Mouse (Mus musculus) thymus, adult 2 months (tissue): ENCODE measurements around the gene Naa60. TPM values are rescaled to one million over a fixed set of nuclear protein-coding genes. Genes with fewer than 3 reads are reported as not detected.

Experiments
- DNase-seq: peaks from one replicate; pipeline ENCODE4 v3.0.0; 2021
- H3K27ac ChIP-seq: fragments of 200-500 bp; 2 replicates; pipeline ENCODE4 v1.5.1; 2012; ENCODE audit warnings: low read length, control low read depth; ENCODE audit not compliant: control insufficient read depth, insufficient read depth
- H3K27me3 ChIP-seq: fragments of 200-500 bp; 2 replicates; pipeline ENCODE4 v1.6.1; 2012; ENCODE audit warnings: mild to moderate bottlenecking, low read length, moderate library complexity, mixed read lengths; ENCODE audit not compliant: control insufficient read depth, insufficient read depth
- H3K36me3 ChIP-seq: fragments of 200-500 bp; 2 replicates; pipeline ENCODE4 v1.6.1; 2012; ENCODE audit warnings: mild to moderate bottlenecking, low read length, moderate library complexity; ENCODE audit not compliant: control insufficient read depth, insufficient read depth
- H3K4me1 ChIP-seq: fragments of 200-500 bp; replicated peaks from 2 replicates; pipeline ENCODE4 v1.6.1; 2012; ENCODE audit warnings: low read length; ENCODE audit not compliant: control insufficient read depth, insufficient read depth
- H3K4me3 ChIP-seq: fragments of 200-500 bp; 2 replicates; pipeline ENCODE4 v1.5.1; 2012; ENCODE audit warnings: mild to moderate bottlenecking, low read length, control low read depth, moderate library complexity; ENCODE audit not compliant: control insufficient read depth, insufficient read depth
- CTCF ChIP-seq: fragments of 200-500 bp; IDR thresholded peaks from 2 replicates; pipeline ENCODE4 v1.5.1; 2012; ENCODE audit warnings: mild to moderate bottlenecking, control low read depth, low read length, moderate library complexity, borderline replicate concordance; ENCODE audit not compliant: control insufficient read depth, poor library complexity, insufficient read depth; ENCODE audit errors: extremely low read depth
- POLR2A ChIP-seq: fragments of 200-500 bp; IDR thresholded peaks from 2 replicates; pipeline ENCODE4 v1.6.1; 2012; ENCODE audit warnings: mild to moderate bottlenecking, low read length, control low read depth, moderate library complexity; ENCODE audit not compliant: control insufficient read depth, poor library complexity, insufficient read depth; ENCODE audit errors: extremely low read depth
- WGBS: fragments of 180-500 bp; shearing (Covaris S2); methylation state at CpG from one replicate; pipeline ENCODE4 v1.1.7; 2018; 5-methylcytosine and 5-hydroxymethylcytosine counted together
- polyA plus RNA-seq: library from polyadenylated mRNA; depleted of rRNA; stranded (reverse); fragments of >200 nt; gene quantifications from 2 replicates; pipeline ENCODE4 v1.2.3, GENCODE M21; 2012

Gene Naa60
- polyA plus RNA-seq, 1 experiment: 107 TPM

DNA sequence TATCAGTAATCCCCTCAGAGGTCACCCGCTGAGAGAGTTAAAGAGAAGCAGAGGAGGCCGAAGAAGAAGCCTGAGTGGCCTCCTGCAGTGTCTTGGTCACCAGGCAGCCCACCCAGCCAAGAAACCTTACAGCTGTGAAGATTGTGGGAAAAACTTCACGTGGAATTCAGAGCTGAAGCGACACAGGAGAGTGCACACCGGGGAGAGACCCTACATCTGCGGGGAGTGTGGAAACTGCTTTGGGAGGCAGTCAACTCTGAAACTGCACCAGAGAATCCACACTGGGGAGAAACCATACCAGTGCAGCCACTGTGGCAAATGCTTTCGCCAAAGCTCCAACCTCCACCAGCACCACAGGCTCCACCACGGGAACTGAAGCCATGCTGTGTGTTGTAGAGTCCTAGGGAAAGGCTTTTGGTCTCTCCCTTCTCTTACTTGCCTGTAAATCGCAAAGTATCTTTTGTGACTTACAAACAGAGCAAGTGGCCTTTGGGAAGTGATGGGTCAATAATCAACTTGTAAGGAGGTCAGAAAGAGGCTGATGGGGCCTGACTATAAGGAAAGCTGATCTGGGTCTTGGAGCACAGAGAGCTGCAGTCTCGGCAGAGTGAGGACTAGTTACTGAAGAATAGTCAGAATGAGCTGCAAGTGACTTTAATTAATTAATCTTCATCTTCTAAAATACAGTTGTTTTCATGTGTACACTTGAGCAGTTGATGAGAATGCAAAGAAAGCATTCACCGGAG lies 17.6 kb upstream of the Naa60 start:
- no peaks in the 10 kb centered on the region for H3K27me3 ChIP-seq
- no peak for TF ChIP-seq CTCF
- TF ChIP-seq POLR2A: no peak
- DNase-seq: no peak
- WGBS: 93% methylated on average over 11 of the region's 11 CpGs
- no peaks in the 10 kb centered on the region for H3K36me3 ChIP-seq
- H3K4me3 ChIP-seq: no peak overlapping the region
- no peaks in the 10 kb centered on the region; the same call in 1 of the 2 replicates for H3K4me1 ChIP-seq
- no peak overlapping the region for H3K27ac ChIP-seq

DNA sequence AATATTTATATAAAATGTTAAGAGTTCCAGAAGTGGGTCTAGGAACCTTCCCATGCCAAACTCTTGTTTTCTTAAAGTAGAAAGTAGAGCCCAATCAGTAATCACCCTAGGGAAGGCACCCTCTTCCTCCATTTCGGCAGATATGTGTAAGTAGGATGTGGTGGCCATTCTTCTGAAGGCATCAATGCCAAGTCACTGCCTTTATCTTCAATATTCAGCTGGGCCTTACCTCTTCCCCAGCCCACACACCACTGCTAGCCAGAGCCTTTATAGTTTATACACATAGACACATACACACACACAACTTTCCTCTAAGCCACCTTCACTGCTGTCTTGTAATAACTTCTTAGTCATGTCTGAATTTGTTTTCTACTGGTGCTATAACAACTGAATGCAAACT lies 16.4 kb upstream of the Naa60 start:
- Histone ChIP-seq H3K4me1 (no peaks in the 10 kb centered on the region; the same call in 1 of the 2 replicates), H3K4me3 (no peak overlapping the region), H3K36me3 (no peaks in the 10 kb centered on the region), H3K27ac (no peak overlapping the region), H3K27me3 (no peaks in the 10 kb centered on the region)
- 63% methylated on average over 1 of the region's 1 CpGs for WGBS
- DNase-seq: no peak
- TF ChIP-seq POLR2A (no peak), CTCF (no peak)

DNA sequence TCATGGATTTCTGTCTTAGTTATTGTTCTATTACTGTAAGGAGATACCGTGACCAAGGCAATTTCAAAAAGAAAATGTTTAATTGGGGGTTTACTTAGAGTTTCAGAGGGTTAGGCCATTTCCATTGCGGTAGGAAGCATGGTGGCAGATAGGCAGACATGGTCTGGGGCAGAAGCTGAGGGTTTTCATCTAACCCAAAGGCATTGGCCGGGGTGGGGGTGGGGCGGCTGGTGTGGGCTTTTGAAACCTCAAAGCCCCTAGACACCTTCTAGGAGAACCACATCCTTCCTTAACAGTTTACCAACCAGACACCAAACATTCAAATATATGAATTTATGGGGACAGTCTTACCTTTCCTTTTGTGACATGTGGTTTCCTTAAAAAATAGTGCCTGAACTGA lies 12.9 kb upstream of the Naa60 start:
- Histone ChIP-seq H3K4me1 (no peaks in the 10 kb centered on the region; the same call in 1 of the 2 replicates), H3K27me3 (no peaks in the 10 kb centered on the region), H3K4me3 (no peak overlapping the region), H3K36me3 (no peaks in the 10 kb centered on the region; the same call in 1 of the 2 replicates), H3K27ac (no peak overlapping the region)
- no peak for TF ChIP-seq CTCF
- no peak for TF ChIP-seq POLR2A
- DNase-seq: no peak
- 23% methylated on average over 4 of the region's 4 CpGs for WGBS

DNA sequence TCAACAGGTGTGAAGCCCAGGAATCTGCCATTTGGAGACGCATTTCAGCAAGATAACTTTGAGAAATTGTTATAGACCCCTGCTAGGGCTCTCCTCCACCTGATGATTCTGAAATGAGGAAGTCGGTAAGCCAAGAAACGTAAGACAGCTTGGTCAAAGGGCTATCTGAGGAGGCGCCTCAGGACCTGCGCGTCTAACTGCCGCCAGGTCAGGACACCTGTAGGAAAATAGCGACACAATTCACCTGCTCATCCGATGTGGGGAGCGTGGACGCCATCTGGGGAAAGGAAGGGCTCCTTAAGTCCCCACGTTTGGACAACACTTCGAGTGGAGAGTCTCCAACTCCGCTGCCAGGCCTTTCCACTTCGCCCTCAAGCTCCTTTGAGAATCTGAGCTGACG lies 360 bp upstream of the Naa60 start:
- Histone ChIP-seq H3K4me1 (peaks cover 7% of the 10 kb centered on the region), H3K27ac (peak overlapping the region; percentile 43; the same call in 1 of the 2 replicates), H3K36me3 (peaks cover under 1% of the 10 kb centered on the region; the same call in 1 of the 2 replicates), H3K27me3 (no peaks in the 10 kb centered on the region), H3K4me3 (peak overlapping the region; percentile 71)
- TF ChIP-seq POLR2A (no peak), CTCF (no peak)
- no peak for DNase-seq
- WGBS: 1% methylated on average over 16 of the region's 16 CpGs

DNA sequence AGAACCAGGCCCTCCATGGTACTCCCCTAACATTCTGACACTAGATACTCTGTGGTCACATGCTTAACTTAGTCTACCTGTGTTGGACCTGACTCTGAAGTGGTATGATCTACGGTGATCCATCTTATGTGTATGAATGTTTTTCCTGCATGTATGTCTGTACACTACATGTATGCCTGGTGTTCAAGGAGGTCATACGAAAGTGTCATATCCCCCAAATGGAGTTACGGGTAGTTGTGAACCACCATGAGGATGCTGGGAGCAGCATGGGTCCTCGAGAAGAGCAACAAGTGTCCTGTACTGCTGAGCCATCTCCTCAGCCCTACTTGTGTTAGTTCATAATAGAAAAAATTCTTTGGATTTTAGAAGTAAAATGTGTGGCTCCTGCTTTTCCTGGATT lies 4.2 kb downstream of the Naa60 start:
- 98% methylated on average over 4 of the region's 4 CpGs for WGBS
- DNase-seq: no peak
- H3K4me3 ChIP-seq: no peak overlapping the region
- peaks cover 6% of the 10 kb centered on the region; the same call in 1 of the 2 replicates for H3K36me3 ChIP-seq
- H3K4me1 ChIP-seq: peaks cover 7% of the 10 kb centered on the region
- no peak overlapping the region for H3K27ac ChIP-seq
- H3K27me3 ChIP-seq: no peaks in the 10 kb centered on the region
- TF ChIP-seq POLR2A: no peak
- TF ChIP-seq CTCF: no peak

DNA sequence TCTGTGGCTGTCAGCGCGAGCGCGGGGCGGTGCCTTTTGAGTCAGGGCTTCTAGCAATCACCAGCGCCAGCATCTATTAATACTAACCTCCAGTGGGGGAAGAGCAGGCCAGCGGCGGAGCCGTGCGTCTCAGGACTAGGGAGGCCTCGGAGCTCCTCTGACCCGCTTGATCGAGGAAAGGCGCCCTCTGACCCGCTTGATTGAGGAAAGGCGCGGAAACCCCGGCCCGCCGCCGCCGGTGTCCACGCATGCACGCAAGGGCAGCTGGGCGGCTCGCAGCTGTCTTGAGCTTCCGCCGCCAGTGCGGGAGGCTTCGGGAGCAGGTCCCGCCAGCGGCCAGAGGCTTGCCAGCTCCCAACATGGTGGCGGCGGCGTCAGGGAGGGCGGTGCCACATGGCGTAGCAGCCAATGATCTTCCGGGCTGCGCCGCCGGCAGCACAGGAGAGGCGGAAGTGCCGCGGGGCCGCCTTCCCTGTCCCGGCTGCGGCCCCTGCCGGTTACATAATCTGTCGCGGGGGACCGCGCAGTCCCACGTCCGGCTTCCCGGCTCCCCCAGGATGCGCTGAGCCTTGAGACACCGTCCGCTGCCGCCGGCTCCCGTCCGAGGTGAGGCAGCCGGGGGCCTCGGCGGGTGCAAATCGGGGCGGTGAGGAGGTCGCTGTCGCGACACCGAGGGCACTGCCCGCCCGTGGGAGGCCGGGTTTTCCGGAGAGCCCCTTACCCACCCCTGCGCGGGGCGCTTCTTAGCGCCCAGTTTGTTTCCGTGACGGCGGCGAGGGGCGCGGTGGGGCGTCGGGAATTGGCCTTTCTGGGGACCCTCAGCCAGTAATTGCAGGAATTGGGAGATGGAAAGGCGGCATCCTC lies 12.3 kb downstream of the Naa60 start, which contains the start of the genes Zfp597 and Gm20695:
Zfp597 (minus strand) TSS at position 361 of the 864 bp plus-strand sequence.
Gm20695 (plus strand) TSS at position 448 of the 864 bp plus-strand sequence.
- peak within 1 kb of the TSS; percentile 5; the same call in 1 of the 2 replicates for H3K27ac ChIP-seq
- DNase-seq: peak; percentile 95
- H3K4me1 ChIP-seq: peaks cover 12% of the 10 kb centered on the region
- peak; percentile 85 for TF ChIP-seq POLR2A
- TF ChIP-seq CTCF: no peak
- H3K36me3 ChIP-seq: peaks cover 3% of the 10 kb centered on the region; the same call in 1 of the 2 replicates
- WGBS: under 1% methylated on average over 88 of the region's 88 CpGs
- H3K27me3 ChIP-seq: no peaks in the 10 kb centered on the region
- H3K4me3 ChIP-seq: peak within 1 kb of the TSS; percentile 73
